Mouse (Mus musculus) CD4-positive, CD25-positive, alpha-beta regulatory T cell, adult 4 months (primary cell): Measurements from ENCODE around the gene Klk5. TPM values are rescaled to one million over a fixed set of nuclear protein-coding genes. Genes with fewer than 3 reads are reported as not detected.
A peak's percentile ranks its signal among the peaks of the same experiment; 100 is the strongest.

ENCODE experiments used
- ATAC-seq: one replicate; pipeline ENCODE4 v1.8.0; 2017
- polyA plus RNA-seq, 2 experiments: library from polyadenylated mRNA; unstranded; fragments of 100-300 nt; shearing (Covaris generic); gene quantifications; one replicate each; pipeline ENCODE4 v1.2.1; 2017

Gene Klk5
- polyA plus RNA-seq: not detected

DNA sequence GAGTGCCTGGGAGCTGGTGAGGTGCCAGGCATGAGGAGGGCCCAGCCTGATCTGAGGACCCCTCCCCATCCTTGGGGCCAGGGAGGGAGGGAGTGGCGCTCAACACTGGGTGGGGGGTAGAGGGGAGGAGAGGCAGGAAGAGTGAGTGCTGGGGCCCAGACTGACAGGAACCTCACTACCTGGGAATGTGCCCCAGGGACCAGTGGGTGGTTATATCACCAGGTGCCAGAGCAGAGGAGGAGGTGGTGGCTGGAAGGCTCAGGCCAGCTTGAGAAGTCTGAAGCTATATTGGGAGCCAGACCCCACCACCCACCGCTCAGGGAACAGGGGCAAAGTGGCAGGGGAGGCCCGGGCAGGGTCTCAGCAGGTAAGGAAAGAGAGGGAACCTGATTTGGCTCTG lies at the start of gene Klk5:
Gene Klk5, plus strand, starts transcription at position 271 of the 400 bp plus-strand sequence.
- ATAC-seq: no peak

GRCm38 (mm10) chr7:43796355-43796754 lies 45.4 kb upstream of the Klk5 start:
- ATAC-seq: no peak

- peak; percentile 51 for ATAC-seq
Measured at GRCm38 (mm10) chr7:43797333-43797769, 44.4 kb upstream of the Klk5 start, which contains the start of gene Klk8. Klk8 (plus strand) TSS chr7:43797577.

GRCm38 (mm10) chr7:43797844-43798462 lies 43.8 kb upstream of the Klk5 start:
- ATAC-seq: peak; percentile 82

DNA sequence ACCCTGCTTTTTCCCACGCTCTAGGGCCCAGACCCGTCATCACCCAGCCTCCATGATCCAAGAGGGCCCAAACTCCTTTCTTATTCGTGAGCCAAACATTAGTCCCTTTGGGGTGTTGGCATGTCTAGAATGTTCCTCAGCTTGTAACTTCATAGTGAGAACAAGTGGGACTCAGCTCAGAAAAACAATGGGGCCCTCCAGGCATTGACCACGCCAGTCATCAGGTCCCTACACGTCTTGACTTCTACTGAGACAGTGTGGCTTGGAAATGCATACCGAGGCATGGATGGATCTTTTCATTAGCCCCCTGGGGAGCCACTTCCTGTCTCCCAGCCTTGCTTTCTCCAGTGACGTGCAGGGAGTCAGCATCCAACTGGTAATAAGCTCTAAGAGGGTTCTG lies 41.9 kb upstream of the Klk5 start:
- ATAC-seq: no peak

- no peak for ATAC-seq
Measured at GRCm38 (mm10) chr7:43810994-43811393, 30.8 kb upstream of the Klk5 start, which contains the start of gene Klk7. Klk7 (plus strand) TSS chr7:43811294.

DNA sequence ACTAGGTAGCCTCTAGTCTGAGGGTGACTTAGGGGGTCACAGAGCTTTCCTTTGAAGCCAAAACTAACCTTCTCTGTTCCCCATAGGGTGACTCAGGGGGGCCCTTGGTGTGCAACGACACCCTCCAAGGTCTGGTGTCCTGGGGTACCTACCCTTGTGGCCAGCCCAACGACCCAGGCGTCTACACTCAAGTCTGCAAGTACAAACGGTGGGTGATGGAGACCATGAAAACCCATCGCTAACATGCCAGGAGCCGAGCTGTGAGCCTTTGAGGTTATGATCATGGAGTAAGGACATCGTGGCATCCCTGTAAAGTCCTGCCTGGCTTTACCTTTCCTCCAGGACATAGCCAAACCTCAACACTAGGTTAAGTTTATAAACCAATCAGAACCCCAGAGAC lies 26.6 kb upstream of the Klk5 start:
- ATAC-seq: no peak

GRCm38 (mm10) chr7:43816746-43817145 lies 25.0 kb upstream of the Klk5 start:
- ATAC-seq: no peak

DNA sequence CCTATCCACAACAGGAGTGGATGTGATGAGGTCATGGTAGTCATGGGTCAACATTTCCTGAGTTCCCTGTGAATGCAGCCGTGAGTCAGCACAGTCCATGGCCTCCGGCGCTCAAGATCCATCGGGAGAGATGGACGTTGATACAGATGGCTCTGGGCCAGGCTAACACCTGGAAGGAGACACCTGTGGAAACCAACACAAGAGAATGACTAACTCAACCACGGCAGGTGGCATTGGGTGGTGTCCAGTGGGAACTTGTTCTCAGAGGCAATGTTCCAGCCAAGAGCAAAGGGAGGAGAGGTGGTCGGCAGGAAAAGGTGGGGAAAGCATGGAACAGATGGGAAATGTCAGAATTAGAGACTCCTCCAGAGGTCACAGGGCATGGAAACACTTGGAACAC lies 20.2 kb upstream of the Klk5 start:
- ATAC-seq: no peak

- no peak for ATAC-seq
Measured at GRCm38 (mm10) chr7:43824199-43824598, 17.6 kb upstream of the Klk5 start, which contains the start of gene Klk6. Klk6 (plus strand) TSS chr7:43824499.

- no peak for ATAC-seq
Measured at GRCm38 (mm10) chr7:43826056-43826455, 15.7 kb upstream of the Klk5 start.

DNA sequence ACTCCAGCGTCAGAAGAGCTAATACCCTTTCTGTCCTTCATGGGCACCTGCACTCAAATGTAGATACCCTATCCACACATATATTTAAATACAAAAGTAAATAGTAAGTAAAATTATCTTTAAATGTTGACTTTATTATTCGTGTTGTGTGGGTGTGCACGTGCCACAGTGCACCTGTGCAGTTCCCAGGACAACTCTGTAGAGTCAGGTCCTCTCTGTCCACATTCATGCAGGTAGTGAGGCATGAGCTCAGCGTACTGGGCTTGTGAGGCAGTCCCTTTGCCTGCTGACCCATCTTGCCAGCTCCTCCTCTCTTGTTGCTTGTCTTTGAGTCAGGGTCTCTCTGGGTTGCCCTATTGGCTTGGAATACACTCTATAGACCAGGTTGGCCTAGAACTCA lies 14.1 kb upstream of the Klk5 start:
- ATAC-seq: no peak

DNA sequence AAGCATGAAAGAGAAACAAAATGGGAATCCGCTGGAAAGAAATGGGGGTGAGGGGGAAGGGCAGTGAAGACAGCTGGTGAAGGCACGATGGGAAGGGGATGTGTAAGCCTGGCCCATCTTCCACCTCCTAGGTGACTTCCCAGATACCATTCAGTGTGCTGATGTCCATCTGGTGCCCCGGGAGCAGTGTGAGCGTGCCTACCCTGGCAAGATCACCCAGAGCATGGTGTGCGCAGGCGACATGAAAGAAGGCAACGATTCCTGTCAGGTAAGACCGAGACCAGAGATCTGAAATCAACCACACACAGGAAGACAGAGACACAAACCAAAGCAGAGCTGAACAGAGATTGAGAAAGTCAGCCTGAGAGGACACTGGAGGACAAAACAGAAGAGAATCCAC lies 12.8 kb upstream of the Klk5 start:
- no peak for ATAC-seq

GRCm38 (mm10) chr7:43843801-43844200 lies 2.0 kb downstream of the Klk5 start:
- ATAC-seq: no peak

- no peak for ATAC-seq
Measured at GRCm38 (mm10) chr7:43851616-43852015, 9.8 kb downstream of the Klk5 start.

GRCm38 (mm10) chr7:43854642-43855380 lies 13.0 kb downstream of the Klk5 start:
- ATAC-seq: no peak

GRCm38 (mm10) chr7:43855709-43856108 lies 13.9 kb downstream of the Klk5 start:
- no peak for ATAC-seq

DNA sequence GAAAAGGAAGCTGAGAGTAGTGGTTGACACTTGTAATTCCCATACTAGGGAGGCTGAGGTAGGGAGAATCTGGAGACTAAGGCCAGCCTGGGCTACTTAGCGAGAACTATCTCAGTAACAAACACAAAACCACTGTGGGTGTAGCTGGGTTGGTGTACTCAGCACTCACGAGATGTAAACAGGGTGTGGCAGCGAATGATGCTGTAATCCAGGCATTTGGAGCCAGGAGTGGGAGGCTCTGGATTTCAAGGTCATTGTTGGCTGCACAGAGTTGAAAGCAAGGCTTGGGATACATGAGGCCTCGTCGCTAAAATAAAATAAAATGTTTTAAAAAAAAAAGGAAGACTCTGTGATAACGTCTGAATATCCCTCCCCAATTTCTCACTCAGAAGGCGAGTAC lies 14.5 kb downstream of the Klk5 start:
- no peak for ATAC-seq

- ATAC-seq: no peak
Measured at GRCm38 (mm10) chr7:43857501-43857900, 15.7 kb downstream of the Klk5 start.

GRCm38 (mm10) chr7:43860411-43860810 lies 18.6 kb downstream of the Klk5 start:
- ATAC-seq: no peak

DNA sequence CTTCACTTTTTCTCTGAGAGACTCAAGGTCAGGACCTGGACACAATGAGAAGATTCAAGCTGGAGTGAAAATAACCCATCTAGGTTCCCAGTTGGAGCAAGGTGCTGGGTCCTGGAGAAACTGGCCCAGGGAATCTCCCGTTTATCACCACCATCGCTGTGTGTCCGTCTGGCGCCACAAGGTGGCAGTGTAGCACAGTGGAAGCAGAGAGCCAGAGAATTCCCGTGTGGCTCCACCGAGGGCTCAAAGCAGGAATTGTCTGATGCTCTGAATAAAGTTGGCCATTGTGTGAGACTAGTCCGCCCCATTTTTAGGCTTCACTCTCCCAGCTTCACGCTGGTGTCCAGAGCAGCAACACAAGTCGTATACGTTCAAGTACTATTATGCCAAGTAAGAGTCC lies 31.5 kb downstream of the Klk5 start:
- ATAC-seq: no peak

GRCm38 (mm10) chr7:43873674-43874073 lies 31.9 kb downstream of the Klk5 start:
- ATAC-seq: no peak

DNA sequence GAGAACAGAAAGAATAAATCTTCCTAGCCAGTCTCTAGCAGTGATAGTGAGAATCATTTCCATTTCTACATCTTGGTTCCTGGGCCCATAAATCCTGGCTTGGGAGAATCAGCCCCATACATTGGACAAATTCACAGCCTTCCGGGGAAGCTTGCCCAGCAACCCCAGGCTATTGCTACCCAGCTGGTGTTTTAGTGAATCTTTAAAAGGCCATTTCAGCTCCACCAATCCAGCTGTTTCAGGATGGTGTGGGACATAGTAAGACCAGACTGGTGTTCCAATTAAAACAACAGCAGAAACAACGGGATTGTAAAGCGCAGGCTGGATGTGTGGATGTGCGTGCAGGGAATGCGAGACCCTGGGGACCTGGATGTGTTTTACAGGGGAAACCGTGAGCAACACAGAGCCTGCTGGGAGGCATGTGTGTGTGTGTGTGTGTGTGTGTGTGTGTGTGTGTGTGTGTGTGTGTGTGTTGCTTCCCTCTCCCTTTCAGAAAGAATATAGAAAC lies 33.2 kb downstream of the Klk5 start:
- no peak for ATAC-seq

DNA sequence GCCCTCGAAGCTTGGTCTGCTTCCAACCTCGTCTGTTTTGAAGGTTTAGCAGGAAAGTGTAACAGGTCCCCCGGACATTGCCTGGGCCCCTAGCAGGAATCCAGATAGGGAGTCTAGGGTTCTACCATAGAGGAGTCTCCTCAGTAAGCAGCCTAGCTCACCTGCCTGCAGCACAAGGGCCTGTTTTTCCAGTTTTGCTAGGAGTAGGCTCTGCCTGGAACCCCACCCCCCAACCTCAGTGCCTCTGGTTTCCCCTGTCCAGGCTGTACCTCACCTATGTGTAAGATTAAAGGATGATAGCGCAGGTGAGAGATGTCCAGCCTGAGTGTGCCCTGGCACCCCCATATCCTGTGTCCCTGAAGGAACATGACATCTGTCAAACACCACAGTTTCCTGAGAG lies 34.7 kb downstream of the Klk5 start:
- ATAC-seq: no peak
